Mouse (Mus musculus): Measurements from ENCODE around the gene Vps50.

DNA sequence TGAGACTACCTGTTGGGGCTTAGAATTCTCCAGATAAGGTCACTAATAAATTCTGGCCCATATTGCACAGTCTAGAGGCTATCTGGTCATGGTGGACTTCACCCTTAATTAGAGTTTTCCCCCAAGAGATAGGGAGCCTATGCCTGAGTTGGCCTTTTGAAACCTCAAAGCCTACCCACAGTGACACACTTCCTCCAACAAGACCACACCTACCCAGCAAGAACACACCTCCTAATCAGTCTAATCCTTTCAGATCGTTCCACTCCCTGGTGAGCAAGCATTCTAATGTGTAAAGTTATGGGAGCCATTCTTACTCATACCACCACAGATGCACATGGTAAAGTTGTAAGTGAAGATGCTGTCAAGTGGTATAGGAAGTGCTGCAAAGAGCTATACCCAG, 37.9 kb downstream of the Vps50 start:
- TF ChIP-seq EP300 (IDR thresholded peaks at IDR 0.05; ENCODE audit: low read length) (no peak), USF1 (IDR thresholded peaks at IDR 0.05; ENCODE audit: low read depth, low read length) (no peak), MAZ (IDR thresholded peaks at IDR 0.05; ENCODE audit: low read depth, low read length) (no peak), POLR2A (IDR thresholded peaks at IDR 0.05; ENCODE audit: low read depth, low read length) (no peak), CTCF (conservative IDR thresholded peaks at IDR 0.05 in 1 of 2, IDR thresholded peaks at IDR 0.05 in 1 of 2; ENCODE audit: low read depth in 2 of 2, low read length in 2 of 2) (no peak), MAX (IDR thresholded peaks at IDR 0.05; ENCODE audit: low read length) (no peak), HCFC1 (IDR thresholded peaks at IDR 0.05; ENCODE audit: low read depth, low read length) (no peak), SIN3A (IDR thresholded peaks at IDR 0.05; ENCODE audit: low read length) (no peak), ZKSCAN1 (IDR thresholded peaks at IDR 0.05; ENCODE audit: borderline replicate concordance, low read depth, low read length) (no peak), RCOR1 (conservative IDR thresholded peaks at IDR 0.05; ENCODE audit: low read depth, low read length) (no peak), CHD2 (IDR thresholded peaks at IDR 0.05; ENCODE audit: low read length) (no peak), TCF12 (IDR thresholded peaks at IDR 0.05; ENCODE audit: low read depth, low read length) (no peak), ELF1 (IDR thresholded peaks at IDR 0.05; ENCODE audit: low read depth, low read length) (no peak)

All from CH12.LX (cell line).